Mouse (Mus musculus): ENCODE measurements around the gene Vti1b.

GRCm38 (mm10) chr12:79134676-79135075 lies 37.8 kb downstream of the Vti1b start:
- no peak for TF ChIP-seq POLR2A (IDR thresholded peaks at IDR 0.05; ENCODE audit: low read depth, low read length)
- TF ChIP-seq CTCF (IDR thresholded peaks at IDR 0.05; ENCODE audit: extremely low read depth, insufficient read depth, insufficient read length, insufficient replicate concordance), result no peak
